Mouse (Mus musculus) midbrain, postnatal 0 days (tissue): ENCODE measurements around the gene Hk3. TPM values are rescaled to one million over a fixed set of nuclear protein-coding genes. Genes with fewer than 3 reads are reported as not detected.

Experiments
- ATAC-seq: fragments of 200-750 bp; cut with Nextera tagmentation; 2 replicates; pipeline ENCODE4 v1.8.0; 2017; ENCODE audit warnings: moderate number of reproducible peaks, mild to moderate bottlenecking, moderate TSS enrichment, moderate library complexity; ENCODE audit not compliant: low FRiP score
- DNase-seq: peaks from one replicate; pipeline ENCODE4 v3.0.0-alpha.2; 2015; ENCODE audit warnings: low spot score
- H3K27ac ChIP-seq: fragments of 300-500 bp; sonication (generic); 2 replicates; pipeline ENCODE4 v1.5.1; 2014; ENCODE audit warnings: low read depth, mild to moderate bottlenecking, low read length, mixed read lengths
- H3K27me3 ChIP-seq: fragments of 300-500 bp; sonication (generic); 2 replicates; pipeline ENCODE4 v1.6.1; 2014; ENCODE audit warnings: low read length, control low read depth, mixed read lengths; ENCODE audit not compliant: insufficient read depth
- H3K36me3 ChIP-seq: fragments of 300-500 bp; sonication (generic); 2 replicates; pipeline ENCODE4 v1.6.1; 2014; ENCODE audit warnings: low read length, control low read depth, mixed read lengths; ENCODE audit not compliant: insufficient read depth
- H3K4me1 ChIP-seq: fragments of 300-500 bp; sonication (generic); 2 replicates; pipeline ENCODE4 v1.6.1; 2014; ENCODE audit warnings: mild to moderate bottlenecking, control low read depth, antibody characterized with exemption, low read length, mixed read lengths; ENCODE audit not compliant: insufficient read depth
- H3K4me2 ChIP-seq: fragments of 300-500 bp; sonication (generic); 2 replicates; pipeline ENCODE4 v1.6.1; 2014; ENCODE audit warnings: low read depth, mild to moderate bottlenecking, low read length, mixed read lengths; ENCODE audit not compliant: poor library complexity, severe bottlenecking
- H3K4me3 ChIP-seq: fragments of 300-500 bp; sonication (generic); 2 replicates; pipeline ENCODE4 v1.5.1; 2014; ENCODE audit warnings: low read depth, mild to moderate bottlenecking, low read length, moderate library complexity
- H3K9ac ChIP-seq: fragments of 300-500 bp; sonication (generic); replicated peaks from 2 replicates; pipeline ENCODE4 v1.6.1; 2014; ENCODE audit warnings: mild to moderate bottlenecking, low read length, moderate library complexity, mixed read lengths; ENCODE audit not compliant: poor library complexity, severe bottlenecking
- H3K9me3 ChIP-seq: fragments of 300-500 bp; sonication (generic); 2 replicates; pipeline ENCODE4 v1.6.1; 2016; ENCODE audit warnings: low read length, control low read depth
- CTCF ChIP-seq: IDR thresholded peaks from 2 replicates; pipeline ENCODE4 v1.5.1; 2016; ENCODE audit warnings: antibody characterized with exemption, mild to moderate bottlenecking
- WGBS: fragments of 180-500 bp; shearing (Covaris S2); extraction: QIAGEN DNeasy Blood & Tissue Kit; methylation state at CpG from one replicate; pipeline ENCODE4 v1.1.7; 2014; 5-methylcytosine and 5-hydroxymethylcytosine counted together
- polyA plus RNA-seq: library from polyadenylated mRNA; unstranded; fragments of >200 nt; fragmentation: Nextera tagmentation; extraction: Ambion mirVana; gene quantifications from 2 replicates; pipeline ENCODE4 v1.2.1, GENCODE M21; 2015
- total RNA-seq: library from RNA; depleted of rRNA; stranded (reverse); fragments of >200 nt; gene quantifications from 2 replicates; pipeline ENCODE4 v1.2.3, GENCODE M21; 2014; rRNA removed

Gene Hk3
- total and polyA plus RNA-seq, 2 experiments from 2014 or later, result 0.80 to 1.0 TPM

DNA sequence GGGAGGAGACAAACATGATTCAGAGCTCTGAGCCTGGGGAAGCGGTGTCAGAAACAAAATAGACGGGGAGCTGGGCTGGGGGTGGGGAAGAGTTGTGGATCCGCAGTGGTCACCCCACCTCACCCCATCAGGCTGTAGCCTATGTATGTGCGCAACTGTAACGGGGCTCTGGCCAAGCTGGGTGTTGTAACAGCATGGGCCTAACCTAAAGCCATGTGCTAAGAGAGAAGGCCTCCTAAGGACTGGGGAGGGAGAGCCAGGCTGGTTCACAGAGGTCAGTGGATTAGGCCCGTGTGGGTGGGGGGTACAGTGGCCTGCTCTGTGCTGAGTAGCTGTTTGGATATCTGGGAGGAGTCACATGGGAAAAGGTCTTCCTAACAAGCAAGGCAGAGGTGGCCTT is 61.3 kb downstream of the Hk3 start:
- Histone ChIP-seq H3K9ac (no peak overlapping the region), H3K4me2 (no peak overlapping the region), H3K4me1 (peaks cover 4% of the 10 kb centered on the region; the same call in 1 of the 2 replicates), H3K27me3 (no peaks in the 10 kb centered on the region), H3K9me3 (no peaks in the 10 kb centered on the region), H3K4me3 (no peak overlapping the region), H3K36me3 (no peaks in the 10 kb centered on the region), H3K27ac (no peak overlapping the region)
- DNase-seq, result no peak
- TF ChIP-seq CTCF, result no peak
- 52% methylated on average over 6 of the region's 6 CpGs for WGBS
- no peak for ATAC-seq

DNA sequence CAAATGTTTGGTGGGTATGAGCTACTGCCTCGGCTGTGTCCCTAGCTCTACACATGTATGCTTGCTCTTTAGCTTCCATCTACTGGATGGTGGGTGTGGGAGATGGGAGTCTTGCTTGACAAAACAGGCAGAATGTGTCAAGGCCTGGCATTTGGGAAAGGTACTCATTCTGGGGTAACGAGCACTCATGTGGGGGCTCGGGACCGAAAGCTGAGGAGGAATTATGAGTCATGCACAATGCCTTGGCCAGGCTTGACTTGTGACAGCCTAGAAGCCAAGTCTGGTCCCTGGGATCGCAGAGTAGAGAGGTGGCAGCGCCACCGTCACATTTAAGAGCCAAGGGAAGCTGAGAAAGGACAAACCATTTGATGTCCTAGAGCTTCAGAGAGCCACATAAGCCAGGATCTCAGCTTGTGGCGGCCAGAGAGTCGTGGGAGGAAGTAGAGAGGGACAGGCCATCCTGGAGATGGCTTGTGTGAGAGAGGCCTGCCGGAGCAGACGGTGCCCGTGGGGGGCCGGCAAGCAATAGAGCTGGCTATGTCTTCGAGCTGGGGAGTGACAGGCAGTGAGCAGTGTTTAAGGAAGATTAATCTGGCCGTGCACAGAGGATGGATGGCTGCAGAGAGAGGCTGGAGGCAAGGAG is 62.0 kb downstream of the Hk3 start:
- DNase-seq (no peak), ATAC-seq (no peak)
- Histone ChIP-seq H3K4me2 (no peak overlapping the region), H3K36me3 (no peaks in the 10 kb centered on the region), H3K9me3 (no peaks in the 10 kb centered on the region), H3K9ac (no peak overlapping the region; the same call in 1 of the 2 replicates), H3K4me3 (no peak overlapping the region), H3K27me3 (no peaks in the 10 kb centered on the region), H3K27ac (no peak overlapping the region), H3K4me1 (peaks cover 4% of the 10 kb centered on the region; the same call in 1 of the 2 replicates)
- no peak for TF ChIP-seq CTCF
- 43% methylated on average over 15 of the region's 15 CpGs for WGBS

DNA sequence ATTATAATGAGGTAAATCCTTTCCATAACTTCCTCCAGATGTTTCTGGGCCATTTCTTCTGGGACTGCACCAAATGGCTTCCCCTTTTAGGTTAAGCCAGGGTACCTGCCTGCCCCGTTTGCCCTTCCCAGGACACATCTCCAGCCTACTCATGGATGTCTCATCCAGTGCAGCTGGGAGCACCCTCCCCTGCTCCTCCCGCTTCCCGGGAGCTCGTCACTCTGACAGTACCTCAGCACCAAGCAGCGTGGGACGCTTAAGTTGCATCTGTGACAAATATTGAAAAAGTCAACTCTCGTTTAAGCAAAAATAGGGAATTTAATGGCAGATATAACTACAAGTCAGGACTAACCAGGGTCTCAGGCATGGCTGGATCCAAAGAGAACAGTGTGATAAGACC is 63.9 kb downstream of the Hk3 start:
- Histone ChIP-seq H3K27ac (no peak overlapping the region), H3K9ac (no peak overlapping the region), H3K36me3 (no peaks in the 10 kb centered on the region), H3K27me3 (no peaks in the 10 kb centered on the region), H3K4me2 (no peak overlapping the region), H3K4me3 (no peak overlapping the region), H3K9me3 (no peaks in the 10 kb centered on the region), H3K4me1 (peaks cover 10% of the 10 kb centered on the region)
- 64% methylated on average over 7 of the region's 7 CpGs for WGBS
- no peak for DNase-seq
- no peak for TF ChIP-seq CTCF
- ATAC-seq, result no peak

Other genes starting within 250 kb of the Hk3 start
- gene Eif4e1b, start 237.4 kb downstream of the Hk3 start, total RNA-seq, result not detected in 2 replicates
- gene Eif4e1b, start 237.4 kb downstream of the Hk3 start, polyA plus RNA-seq, result not detected in 2 replicates
- 43.4 and 58.1 TPM in 2 replicates for gene Tspan17, start 232.0 kb downstream of the Hk3 start, total RNA-seq
- gene Tspan17, start 232.0 kb downstream of the Hk3 start, polyA plus RNA-seq, result 100 and 115 TPM in 2 replicates
- 24.2 and 29.0 TPM in 2 replicates for gene Unc5a, start 72.0 kb downstream of the Hk3 start, total RNA-seq
- gene Unc5a, start 72.0 kb downstream of the Hk3 start, polyA plus RNA-seq, result 12.7 and 14.3 TPM in 2 replicates
- 10.5 and 10.7 TPM in 2 replicates for gene Uimc1, start 78.9 kb upstream of the Hk3 start, total RNA-seq
- gene Uimc1, start 78.9 kb upstream of the Hk3 start, polyA plus RNA-seq, result 12.8 and 13.3 TPM in 2 replicates
- 32.8 and 36.8 TPM in 2 replicates for gene Zfp346, start 83.9 kb upstream of the Hk3 start, total RNA-seq
- gene Zfp346, start 83.9 kb upstream of the Hk3 start, polyA plus RNA-seq, result 24.2 and 24.8 TPM in 2 replicates
- gene Gm17617, start 112.2 kb upstream of the Hk3 start, total RNA-seq, result not detected in 2 replicates
- not detected in 2 replicates for gene Gm17617, start 112.2 kb upstream of the Hk3 start, polyA plus RNA-seq
- 0.44 and 0.61 TPM in 2 replicates for gene Fgfr4, start 131.3 kb upstream of the Hk3 start, total RNA-seq
- 0.52 and 0.63 TPM in 2 replicates for gene Fgfr4, start 131.3 kb upstream of the Hk3 start, polyA plus RNA-seq
- gene Nsd1, start 188.4 kb upstream of the Hk3 start, total RNA-seq, result 103 and 111 TPM in 2 replicates
- 47.0 and 56.2 TPM in 2 replicates for gene Nsd1, start 188.4 kb upstream of the Hk3 start, polyA plus RNA-seq